Mouse (Mus musculus): Measurements from ENCODE around the gene Dennd1b.

The Dennd1b gene

DNA sequence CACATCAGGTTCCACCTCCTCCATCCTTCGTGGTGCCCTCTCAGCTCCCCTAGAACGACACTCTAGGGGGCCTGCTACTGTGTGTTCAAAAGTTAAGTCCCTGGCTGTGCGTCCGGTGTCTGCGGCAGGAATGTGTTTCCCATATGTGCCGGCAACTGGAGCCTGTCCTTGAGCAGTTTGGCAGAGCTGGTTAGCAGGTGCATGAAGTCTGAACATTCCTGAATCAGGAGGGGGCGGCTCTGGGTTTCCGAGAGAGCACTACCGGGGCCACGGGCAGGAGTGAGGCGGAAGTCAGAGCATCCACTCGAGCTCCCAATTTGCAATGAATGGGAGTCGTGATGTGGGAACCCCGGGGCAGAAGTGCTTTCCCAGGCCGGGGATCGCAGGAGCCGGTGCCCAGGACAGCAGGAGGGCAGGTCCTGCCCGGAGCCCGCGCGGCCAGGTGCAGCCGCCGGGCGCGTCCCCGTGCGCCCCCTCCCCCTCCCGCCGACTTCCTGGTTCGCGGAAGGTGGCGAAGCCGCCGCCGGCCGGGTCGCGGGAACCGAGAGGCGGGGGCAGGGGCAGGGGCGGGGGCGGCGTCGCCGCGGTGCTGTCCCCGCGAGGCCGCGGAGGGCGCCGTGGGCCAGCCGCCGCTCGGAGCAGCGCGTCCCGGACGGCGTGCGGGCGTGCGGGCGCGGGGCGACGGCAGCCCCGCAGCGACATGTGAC, at the start of gene Dennd1b:
TSS of gene Dennd1b (plus strand) at position 275 of the 707 bp plus-strand sequence.
- DNase-seq, result peak; percentile 78 to 81

DNA sequence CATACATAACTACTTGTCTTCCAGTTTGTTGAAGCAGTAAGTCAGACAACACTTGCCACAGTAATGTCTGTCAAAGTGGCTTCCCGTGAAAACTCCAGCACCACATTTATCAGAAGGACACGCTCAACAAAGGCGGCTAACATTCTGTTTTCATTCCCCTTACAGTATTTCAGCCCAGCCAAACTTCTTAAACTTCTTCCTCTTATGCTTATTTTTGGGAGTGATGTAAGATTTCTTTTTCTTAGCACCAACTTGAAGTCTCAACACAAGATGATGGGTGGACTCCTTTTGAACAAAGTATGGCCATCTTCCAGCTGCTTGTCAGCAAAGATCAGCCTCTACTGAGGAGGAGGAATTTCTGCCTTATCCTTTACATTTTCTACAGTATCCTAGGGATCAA, 47.6 kb upstream of the Dennd1b start:
- no peak for DNase-seq

DNA sequence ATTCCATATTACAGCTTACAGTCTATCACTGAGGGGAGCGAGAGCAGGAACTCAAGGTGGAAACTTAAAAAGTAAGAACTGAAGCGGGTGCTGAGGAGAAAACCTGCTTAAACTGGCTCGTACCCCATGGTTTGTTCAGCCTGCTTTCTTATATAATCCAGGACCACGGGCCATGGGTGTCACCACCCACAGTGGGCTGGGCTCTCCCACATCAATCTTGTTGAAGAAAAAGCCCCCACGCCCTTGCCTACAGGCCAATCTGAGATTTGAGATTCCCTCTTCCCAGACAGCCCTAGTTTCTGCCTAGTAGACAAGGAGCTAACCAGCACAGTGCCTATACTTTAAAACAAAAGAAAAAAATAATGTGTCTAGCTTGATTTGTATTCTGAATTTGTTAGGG, 43.6 kb upstream of the Dennd1b start:
- DNase-seq, result no peak

DNA sequence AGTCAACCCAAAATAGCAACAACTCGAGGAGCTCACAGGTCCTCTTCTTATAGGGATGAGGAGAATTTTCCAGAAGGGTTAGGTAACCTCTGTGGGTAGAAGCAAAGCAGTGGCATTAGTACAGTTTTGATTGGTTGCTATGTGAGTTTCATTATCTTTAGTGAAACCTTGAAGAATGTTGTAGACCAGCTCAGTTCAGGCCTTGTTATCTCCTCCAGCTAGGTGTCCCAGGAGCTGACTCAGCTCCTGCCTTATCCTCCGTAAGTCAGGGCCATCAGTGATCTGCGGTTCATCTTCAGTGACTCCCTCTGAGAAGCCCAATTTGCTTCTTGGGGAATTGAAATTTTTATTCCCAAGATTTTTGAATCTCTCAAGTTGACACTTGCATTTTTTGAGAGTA, 43.2 kb upstream of the Dennd1b start:
- DNase-seq, result no peak

DNA sequence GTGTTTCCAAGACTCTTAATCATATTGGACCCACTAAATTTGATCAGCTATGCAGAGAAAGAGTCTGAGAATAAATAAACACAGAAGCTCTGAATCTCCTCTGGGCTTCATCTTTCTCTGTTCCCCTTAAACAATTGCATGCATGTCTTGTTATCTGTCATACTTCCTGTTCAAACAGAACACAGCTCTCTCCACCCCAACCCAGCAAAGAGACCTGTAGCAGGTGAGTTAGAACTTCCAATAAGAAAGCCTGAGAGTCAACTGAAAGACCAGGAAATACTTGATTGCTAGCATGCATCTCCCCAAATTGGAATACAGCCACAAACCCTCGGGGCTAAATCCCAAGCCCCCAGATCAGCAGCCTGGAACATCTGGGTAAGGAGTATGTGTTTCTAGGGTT, 42.4 kb upstream of the Dennd1b start:
- DNase-seq, result no peak

DNA sequence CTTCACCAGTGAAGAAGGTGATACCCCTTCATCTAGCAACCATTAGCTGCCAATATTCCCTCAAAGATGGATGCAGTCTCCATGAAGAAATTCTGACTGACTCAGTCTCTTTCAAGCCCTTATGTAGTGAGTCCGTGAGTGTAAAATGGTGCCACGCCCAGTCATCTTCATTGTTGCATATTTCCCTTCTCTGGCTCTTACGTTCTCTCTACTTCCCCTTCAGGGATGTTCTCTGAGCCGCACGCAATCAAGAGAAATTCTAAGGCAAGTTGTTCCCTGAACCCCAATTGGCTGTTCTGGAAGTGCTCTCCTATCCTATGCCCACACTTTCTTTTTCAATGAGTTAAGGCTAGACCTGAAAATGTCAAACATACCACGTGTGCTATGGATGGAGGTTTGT, 40.3 kb upstream of the Dennd1b start:
- DNase-seq, result no peak

DNA sequence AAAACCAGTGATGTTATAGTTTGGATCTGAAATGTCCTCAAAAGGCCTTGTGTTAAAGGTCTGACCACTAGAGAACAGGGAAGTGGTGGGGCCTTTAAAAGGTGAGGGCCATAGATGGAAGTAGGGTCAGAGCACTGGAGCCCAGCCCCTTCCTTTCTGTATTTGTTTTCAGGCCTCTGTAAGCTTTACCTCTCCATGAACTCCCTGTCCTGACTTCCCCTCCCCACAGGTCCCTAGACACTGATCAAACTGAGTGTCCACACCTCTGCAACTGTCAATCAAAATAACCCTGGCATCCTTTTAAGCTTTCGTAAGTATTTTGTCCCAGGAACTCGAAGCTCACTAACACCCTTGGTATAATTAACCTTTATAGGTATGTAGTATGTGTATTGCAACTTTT, 39.0 kb upstream of the Dennd1b start:
- no peak for DNase-seq

DNA sequence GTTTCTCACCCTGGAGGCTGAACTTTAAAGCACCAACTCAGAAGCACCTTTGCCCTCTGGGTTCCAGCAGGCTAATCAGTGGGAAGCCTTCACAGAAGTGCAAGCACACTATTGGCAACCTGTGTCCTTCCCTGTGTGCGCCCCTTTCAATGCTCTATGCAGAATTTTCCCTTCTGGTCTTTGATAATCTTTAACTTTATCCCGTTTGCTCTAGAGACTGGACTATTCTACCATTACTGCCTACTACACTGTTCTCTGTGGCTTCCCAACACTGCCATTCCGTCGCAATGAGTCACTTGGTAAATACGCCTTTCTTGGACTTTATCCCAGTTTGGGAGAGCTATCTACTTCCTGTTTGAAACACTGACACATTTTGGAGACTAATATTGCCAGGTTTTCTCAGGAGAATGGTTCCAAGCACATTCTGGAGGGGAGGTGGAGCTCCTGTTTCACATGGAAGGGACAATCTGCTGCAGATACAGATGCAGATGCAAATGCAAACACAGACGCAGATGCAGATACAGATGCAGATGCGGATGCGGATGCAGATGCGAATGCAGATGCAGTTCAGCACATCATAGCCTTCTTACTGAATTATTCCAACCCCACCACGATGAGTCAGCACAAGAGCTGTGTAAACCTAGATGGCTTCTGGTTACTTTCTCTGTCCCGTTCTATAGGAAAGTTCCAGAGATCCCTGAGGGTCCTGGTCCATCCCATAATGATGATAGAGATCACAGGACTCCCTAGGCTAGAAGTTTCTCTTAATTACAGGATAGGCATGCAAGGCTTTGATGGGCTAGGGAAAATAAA, 34.4 kb upstream of the Dennd1b start:
- DNase-seq, result no peak

DNA sequence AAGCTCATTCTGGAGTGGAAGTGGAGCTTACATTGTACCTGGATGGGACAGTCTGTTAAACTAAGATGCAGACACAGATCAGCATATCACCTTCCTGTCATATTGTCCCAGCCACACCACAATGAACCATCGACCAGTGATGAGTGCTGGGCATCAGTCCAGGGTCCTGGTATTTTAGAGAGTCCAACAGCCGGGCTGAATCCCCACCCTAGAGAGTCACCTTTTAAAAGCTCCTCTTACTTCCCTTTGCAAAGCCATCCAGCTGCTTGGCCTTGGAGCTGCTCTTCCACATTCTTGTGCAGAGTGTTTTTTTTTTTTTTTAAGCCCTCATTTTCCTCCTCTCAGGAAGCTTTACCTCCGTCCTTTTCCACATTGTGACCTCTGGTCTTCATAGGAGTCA, 33.2 kb upstream of the Dennd1b start:
- DNase-seq, result no peak

DNA sequence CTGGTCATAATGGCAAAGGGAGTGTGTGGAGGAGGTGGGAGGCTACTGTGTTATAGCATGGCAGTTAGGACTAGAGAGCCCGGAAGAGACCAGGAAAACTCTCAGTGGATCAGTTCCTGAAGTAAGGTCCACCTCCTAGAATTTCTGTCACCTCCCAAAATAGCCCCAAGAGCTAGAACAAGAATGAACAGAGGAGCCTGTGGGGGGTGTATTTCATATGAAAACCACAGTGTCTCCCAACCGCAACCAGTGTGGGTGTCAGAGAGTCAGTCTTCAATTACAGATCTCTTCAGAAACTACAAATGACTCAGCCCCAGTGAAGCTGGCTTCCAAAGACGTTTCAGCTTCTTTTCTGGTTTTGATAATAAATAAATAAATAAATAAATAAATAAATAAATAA, 32.4 kb upstream of the Dennd1b start:
- DNase-seq, result no peak

DNA sequence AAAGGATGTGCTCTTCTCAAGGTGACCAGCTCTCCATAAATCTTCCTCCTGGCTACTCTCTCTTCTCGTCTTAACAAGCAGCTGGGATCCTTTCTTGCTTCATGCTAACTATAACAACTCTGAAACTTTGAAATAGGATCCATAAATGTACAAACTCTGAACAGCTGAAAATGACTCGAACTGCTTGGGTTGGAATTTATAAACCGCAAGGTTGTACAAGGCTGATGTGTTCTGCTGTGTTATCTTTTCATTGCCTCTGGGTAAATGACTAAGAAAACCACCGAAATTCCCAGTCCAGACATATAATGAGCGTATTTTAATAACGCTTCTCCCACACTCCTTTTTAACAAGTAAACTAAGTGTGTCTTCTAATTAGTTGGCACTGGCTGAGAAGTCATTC, 27.1 kb upstream of the Dennd1b start:
- no peak for DNase-seq

DNA sequence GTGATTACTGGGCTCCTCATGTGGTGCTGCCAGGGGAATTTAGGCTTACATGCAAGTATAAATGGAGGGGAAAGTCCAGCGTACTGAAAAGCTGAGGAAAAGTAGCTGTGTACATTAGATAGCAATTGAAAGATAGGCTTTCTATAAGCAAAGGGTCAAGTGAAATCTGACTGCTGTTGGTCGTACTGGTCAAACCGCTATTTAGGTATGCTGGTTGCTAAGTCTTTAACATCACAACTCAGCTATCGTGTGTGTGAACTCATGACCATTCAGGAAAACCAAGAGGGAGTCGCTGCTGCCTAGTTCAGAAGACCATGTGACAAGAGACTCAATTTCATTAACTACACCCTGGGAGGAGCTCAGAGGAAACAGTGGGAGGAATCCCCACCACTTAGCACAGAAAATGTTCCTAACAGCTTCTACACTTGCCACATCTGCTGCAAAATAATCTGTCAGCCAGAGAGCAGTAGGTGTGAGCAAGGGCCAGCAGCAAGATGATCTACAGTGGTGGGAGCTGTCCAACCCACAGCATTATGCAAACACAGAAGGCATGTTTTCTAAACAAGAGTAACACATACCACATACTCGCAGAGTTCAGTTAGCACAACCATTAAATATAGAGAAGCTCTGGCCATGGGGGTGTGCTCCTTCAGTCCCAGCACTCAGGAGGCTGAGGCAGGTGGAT, 25.4 kb upstream of the Dennd1b start:
- DNase-seq, result no peak

DNA sequence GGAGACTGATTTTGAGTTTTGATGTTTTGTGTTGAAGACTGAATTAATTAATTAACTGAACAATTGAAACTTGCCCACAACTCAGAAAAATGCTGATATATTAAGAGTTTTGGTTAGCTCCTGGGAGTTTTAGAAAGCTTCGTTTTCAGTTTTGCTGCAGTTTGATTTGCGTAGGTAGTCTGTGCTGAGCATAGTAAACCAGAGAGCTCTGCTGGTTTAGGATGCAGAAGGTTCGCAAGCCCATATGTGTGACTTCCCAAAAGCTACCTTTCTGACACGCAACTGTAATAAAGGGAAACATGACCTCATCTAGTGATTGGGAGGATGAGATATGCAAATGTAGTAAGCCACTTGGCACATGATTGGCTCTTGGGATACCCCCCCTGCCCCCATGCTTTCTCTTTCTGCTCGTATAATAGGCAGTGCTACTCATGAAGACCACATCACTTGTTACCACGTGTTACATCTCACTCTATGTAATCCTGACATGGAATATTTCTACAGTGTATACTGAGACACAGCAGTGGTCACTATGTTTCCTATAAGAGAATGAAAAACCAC, 23.6 kb upstream of the Dennd1b start:
- DNase-seq, result no peak

DNA sequence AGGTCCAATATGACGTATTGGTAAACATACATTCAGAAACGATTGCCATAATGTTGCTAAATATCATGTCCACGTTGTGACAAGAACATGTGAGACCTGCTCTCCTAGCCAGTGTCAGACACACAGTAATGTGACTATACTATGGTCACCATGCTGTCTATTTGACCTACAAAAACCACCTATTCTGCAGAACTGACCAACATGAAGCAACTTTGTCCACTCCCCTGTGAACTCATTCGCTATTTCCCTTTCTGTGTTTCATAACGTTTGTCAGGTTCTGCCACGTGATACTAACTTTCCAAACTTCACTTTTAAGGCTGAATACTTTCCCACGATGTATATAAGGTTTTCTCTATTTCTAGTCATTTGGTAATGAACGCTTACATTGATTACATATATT, 22.8 kb upstream of the Dennd1b start:
- no peak for DNase-seq

DNA sequence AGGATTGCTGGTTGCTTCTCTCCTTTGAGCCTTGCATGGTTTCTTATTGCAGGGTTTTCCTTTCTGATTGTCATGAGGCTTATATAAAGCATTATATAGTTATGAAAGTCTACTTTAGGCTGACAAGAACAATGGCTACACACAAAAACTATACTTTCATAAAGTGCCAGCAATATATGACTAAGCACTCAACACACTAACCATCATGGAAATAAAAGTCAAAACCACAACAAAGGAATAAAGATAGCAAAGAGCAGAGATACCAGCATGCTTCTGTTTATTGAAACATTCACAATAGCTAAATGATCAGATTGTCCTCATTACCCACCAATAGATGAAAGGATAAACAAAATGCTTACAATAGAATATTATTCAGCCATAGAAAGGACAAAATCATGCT, 11.1 kb upstream of the Dennd1b start:
- DNase-seq, result no peak

DNA sequence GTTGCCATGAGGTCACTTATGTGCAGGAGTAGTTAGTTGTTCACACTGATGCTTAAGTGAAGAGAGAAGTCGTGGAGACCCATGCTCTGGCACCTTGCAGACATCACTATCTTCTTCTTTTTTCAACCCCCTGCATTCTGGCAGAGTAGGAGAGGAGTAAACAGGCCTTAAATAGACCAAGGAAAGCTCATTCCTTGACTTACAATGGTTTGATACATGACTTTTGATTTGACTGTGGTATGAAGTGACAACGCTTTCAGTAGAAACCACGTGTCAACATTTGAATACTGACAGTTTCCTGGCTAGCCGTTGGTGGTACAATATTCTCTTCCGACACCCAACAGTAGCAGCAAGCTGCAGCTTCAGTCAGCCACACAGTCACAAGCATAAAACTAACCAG, 8.3 kb upstream of the Dennd1b start:
- no peak for DNase-seq

DNA sequence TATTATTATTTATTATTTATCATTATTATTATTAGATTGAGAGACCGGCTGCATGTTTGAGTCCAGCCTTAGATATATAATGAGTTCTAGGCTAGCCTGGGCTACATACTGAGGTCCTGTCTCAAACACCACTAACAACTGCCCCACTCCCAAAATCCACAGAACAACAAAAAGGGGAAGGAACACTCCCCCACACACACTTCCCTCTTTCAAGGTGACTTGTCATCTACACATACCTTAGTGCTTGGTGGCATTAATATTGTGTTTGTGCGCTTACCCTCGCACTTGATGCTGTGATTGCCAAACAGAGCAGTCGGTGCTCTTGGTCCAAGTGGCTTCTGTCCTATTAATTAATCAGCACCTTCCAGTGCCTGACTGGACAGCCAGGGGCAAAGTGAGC, 7.8 kb upstream of the Dennd1b start:
- no peak for DNase-seq

DNA sequence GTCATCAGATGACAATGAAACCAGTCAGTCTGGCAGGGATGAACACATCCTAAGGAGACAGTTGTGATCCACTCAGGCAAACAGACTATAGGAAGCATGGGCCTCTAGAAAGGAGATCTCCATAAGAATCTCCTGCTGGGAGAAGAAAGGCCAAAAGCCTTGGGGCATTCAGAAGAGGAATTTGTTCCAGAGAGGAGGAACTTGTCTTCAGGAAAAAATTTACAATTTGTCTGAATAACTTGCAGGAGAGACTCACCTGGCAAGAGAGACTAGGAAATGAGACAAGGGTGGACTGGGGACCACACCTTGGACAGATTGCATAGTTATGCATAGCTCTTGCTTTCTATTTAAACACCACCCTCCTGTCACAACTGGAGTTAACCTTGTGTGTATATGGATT, 6.7 kb upstream of the Dennd1b start:
- no peak for DNase-seq

DNA sequence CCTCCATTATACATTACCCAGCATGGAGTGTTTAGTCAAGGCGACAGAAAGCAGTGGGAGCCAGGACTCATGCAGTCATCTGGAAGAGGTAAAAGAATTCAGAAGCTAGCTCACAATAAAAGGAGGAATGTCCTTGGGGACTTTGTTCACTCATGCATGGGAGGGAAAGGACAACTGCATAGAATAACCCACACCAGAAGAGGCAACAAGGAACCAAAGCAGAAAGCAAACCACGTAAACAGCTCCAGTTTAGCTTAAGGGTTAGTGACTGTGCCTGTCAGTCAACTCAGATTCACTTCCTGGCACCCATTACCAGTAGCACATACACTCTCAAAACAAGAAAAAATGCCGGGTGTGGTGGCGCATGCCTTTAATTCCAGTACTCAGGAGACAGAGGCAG, 6.1 kb upstream of the Dennd1b start:
- no peak for DNase-seq

DNA sequence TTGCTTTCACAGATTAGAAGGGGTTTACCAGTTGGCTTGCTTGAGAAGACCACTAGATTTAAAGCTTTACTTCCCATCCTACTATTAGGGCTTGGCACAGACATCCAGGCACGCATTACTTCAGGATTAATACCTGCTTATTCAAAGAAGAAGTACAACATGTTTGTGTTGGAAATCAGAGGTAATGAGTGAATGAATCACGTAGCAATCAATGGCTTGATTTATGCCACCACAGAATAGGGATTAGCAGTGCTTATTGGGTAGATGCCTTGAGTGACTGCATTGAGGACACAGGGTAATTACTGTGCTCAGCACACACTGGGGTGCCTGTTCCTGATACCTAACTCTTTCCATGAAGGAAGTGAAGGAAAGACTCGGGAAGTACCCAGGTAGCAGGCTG, 4.4 kb upstream of the Dennd1b start:
- no peak for DNase-seq

DNA sequence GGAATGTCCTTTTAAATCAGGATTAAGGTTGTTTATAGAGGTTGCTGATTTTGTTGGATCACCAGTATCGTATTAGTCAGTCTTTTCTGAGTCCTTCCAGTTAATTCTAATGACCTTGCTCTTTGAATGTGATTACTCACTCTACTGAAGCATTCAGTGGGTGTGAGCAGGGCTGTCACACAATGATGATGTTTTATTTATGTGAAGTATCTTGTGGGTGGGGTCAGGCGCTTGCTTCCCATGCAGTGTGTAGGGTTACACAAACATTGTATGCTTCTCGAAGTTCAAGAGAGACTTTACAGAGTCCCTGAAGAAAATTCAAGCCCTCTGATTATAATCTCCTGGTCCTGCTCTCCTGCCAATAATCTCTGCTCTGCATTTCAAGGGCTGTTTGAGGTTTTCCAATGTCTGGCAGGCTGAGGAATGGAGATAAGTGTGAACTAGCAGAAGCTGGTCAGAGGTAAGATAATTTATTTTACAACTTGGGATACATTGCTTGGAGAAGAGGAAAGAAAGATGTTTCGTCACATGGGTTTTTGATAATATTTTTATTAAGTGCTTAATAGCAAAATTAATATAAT, 3.2 kb upstream of the Dennd1b start:
- DNase-seq, result no peak

DNA sequence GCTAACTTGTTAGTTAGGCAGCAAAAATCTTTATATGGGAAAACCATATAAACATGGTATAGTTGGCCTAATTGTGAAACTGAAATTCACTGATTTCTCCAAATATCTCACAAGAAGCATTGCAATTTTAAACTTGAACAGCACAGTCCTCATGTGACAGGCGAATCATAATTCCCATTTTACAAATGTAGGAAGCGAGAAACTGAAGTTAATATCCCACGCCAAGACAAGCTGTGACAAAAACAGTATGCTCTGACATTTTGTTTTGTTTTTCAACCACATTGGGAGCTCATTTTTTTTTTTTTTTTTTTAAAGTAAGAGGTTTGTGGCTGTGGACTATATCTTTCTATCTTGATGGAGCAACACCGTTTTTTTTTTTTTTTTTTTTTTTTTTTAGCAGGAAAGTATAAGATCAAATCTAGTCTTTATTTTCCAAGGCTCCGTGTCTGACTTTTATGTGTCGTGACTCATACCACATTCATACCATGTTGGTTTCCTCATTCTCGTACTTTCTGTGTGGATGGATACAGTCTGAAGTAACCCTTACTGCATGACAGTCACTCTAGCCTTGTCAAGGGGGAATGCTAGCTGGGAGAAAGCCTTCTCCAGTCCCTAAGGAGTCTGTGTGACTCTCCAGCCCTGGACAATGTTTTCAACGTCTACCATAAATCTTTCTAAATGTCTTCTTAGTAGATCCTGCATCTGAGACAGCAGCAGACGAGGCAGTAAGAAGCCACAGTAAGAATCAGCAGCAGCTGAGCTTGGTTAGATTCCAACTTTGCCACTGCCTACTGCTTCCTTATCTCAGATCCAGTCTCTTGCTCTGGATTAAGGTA, 751 bp upstream of the Dennd1b start:
- DNase-seq, result peak in 1 of 2 experiments; percentile 43

Data from cerebellum, postnatal 10 days (tissue).